Mouse (Mus musculus) thymus, adult 2 months (tissue): ENCODE data around the gene Lrch1. TPM values are rescaled to one million over a fixed set of nuclear protein-coding genes. Genes with fewer than 3 reads are reported as not detected.

Experiments
- DNase-seq: peaks from one replicate; pipeline ENCODE4 v3.0.0; 2021
- H3K27ac ChIP-seq: fragments of 200-500 bp; 2 replicates; pipeline ENCODE4 v1.5.1; 2012; ENCODE audit warnings: low read length, control low read depth; ENCODE audit not compliant: control insufficient read depth, insufficient read depth
- H3K27me3 ChIP-seq: fragments of 200-500 bp; 2 replicates; pipeline ENCODE4 v1.6.1; 2012; ENCODE audit warnings: mild to moderate bottlenecking, low read length, moderate library complexity, mixed read lengths; ENCODE audit not compliant: control insufficient read depth, insufficient read depth
- H3K36me3 ChIP-seq: fragments of 200-500 bp; 2 replicates; pipeline ENCODE4 v1.6.1; 2012; ENCODE audit warnings: mild to moderate bottlenecking, low read length, moderate library complexity; ENCODE audit not compliant: control insufficient read depth, insufficient read depth
- H3K4me1 ChIP-seq: fragments of 200-500 bp; replicated peaks from 2 replicates; pipeline ENCODE4 v1.6.1; 2012; ENCODE audit warnings: low read length; ENCODE audit not compliant: control insufficient read depth, insufficient read depth
- H3K4me3 ChIP-seq: fragments of 200-500 bp; 2 replicates; pipeline ENCODE4 v1.5.1; 2012; ENCODE audit warnings: mild to moderate bottlenecking, low read length, control low read depth, moderate library complexity; ENCODE audit not compliant: control insufficient read depth, insufficient read depth
- CTCF ChIP-seq: fragments of 200-500 bp; IDR thresholded peaks from 2 replicates; pipeline ENCODE4 v1.5.1; 2012; ENCODE audit warnings: mild to moderate bottlenecking, control low read depth, low read length, moderate library complexity, borderline replicate concordance; ENCODE audit not compliant: control insufficient read depth, poor library complexity, insufficient read depth; ENCODE audit errors: extremely low read depth
- POLR2A ChIP-seq: fragments of 200-500 bp; IDR thresholded peaks from 2 replicates; pipeline ENCODE4 v1.6.1; 2012; ENCODE audit warnings: mild to moderate bottlenecking, low read length, control low read depth, moderate library complexity; ENCODE audit not compliant: control insufficient read depth, poor library complexity, insufficient read depth; ENCODE audit errors: extremely low read depth
- WGBS: fragments of 180-500 bp; shearing (Covaris S2); methylation state at CpG from one replicate; pipeline ENCODE4 v1.1.7; 2018; 5-methylcytosine and 5-hydroxymethylcytosine counted together
- polyA plus RNA-seq: library from polyadenylated mRNA; depleted of rRNA; stranded (reverse); fragments of >200 nt; gene quantifications from 2 replicates; pipeline ENCODE4 v1.2.3, GENCODE M21; 2012

Lrch1 gene
- polyA plus RNA-seq, 1 experiment: 27.5 TPM

GRCm38 (mm10) chr14:74925951-74926517, 21.6 kb downstream of the Lrch1 start:
- WGBS: 94% methylated on average over 9 of the region's 9 CpGs
- Histone ChIP-seq H3K4me1 (peaks cover 27% of the 10 kb centered on the region), H3K4me3 (no peak overlapping the region), H3K27ac (no peak overlapping the region), H3K36me3 (no peaks in the 10 kb centered on the region), H3K27me3 (no peaks in the 10 kb centered on the region)
- no peak for DNase-seq
- TF ChIP-seq CTCF: no peak
- no peak for TF ChIP-seq POLR2A

- no peak overlapping the region for H3K4me3 ChIP-seq
- no peak overlapping the region for H3K27ac ChIP-seq
- 71% methylated on average over 3 of the region's 3 CpGs for whole genome bisulfite sequencing
- DNase-seq: no peak
- TF ChIP-seq CTCF: no peak
- TF ChIP-seq POLR2A: no peak
- peaks cover 31% of the 10 kb centered on the region for H3K4me1 ChIP-seq
- no peaks in the 10 kb centered on the region for H3K36me3 ChIP-seq
- no peaks in the 10 kb centered on the region for H3K27me3 ChIP-seq
Observed at GRCm38 (mm10) chr14:74924521-74924920, 23.2 kb downstream of the Lrch1 start.

GRCm38 (mm10) chr14:74924031-74924430, 23.6 kb downstream of the Lrch1 start:
- no peak for DNase-seq
- Histone ChIP-seq H3K4me3 (no peak overlapping the region), H3K4me1 (peaks cover 30% of the 10 kb centered on the region), H3K27me3 (no peaks in the 10 kb centered on the region), H3K36me3 (no peaks in the 10 kb centered on the region), H3K27ac (no peak overlapping the region)
- TF ChIP-seq POLR2A (no peak), CTCF (no peak)
- 97% methylated on average over 2 of the region's 2 CpGs for WGBS

GRCm38 (mm10) chr14:74922039-74922736, 25.5 kb downstream of the Lrch1 start:
- H3K4me1 ChIP-seq: peaks cover 42% of the 10 kb centered on the region
- no peaks in the 10 kb centered on the region for H3K36me3 ChIP-seq
- DNase-seq: peak; percentile 78
- H3K4me3 ChIP-seq: peak overlapping the region; percentile 4
- TF ChIP-seq POLR2A: no peak
- no peak for TF ChIP-seq CTCF
- H3K27ac ChIP-seq: no peak overlapping the region; the same call in 1 of the 2 replicates
- H3K27me3 ChIP-seq: no peaks in the 10 kb centered on the region
- 13% methylated on average over 12 of the region's 12 CpGs for WGBS

- Histone ChIP-seq H3K4me3 (no peak overlapping the region), H3K36me3 (no peaks in the 10 kb centered on the region), H3K27ac (peak overlapping the region; percentile 33; the same call in 1 of the 2 replicates), H3K27me3 (no peaks in the 10 kb centered on the region), H3K4me1 (peaks cover 42% of the 10 kb centered on the region)
- TF ChIP-seq CTCF: no peak
- TF ChIP-seq POLR2A: no peak
- WGBS: 88% methylated on average over 9 of the region's 9 CpGs
- no peak for DNase-seq
Observed at GRCm38 (mm10) chr14:74921471-74921870, 26.2 kb downstream of the Lrch1 start.

GRCm38 (mm10) chr14:74919132-74919531, 28.5 kb downstream of the Lrch1 start:
- no peak overlapping the region for H3K27ac ChIP-seq
- no peaks in the 10 kb centered on the region for H3K27me3 ChIP-seq

More at GRCm38 (mm10) chr14:74919132-74919531, 28.5 kb downstream of the Lrch1 start:
- no peaks in the 10 kb centered on the region for H3K36me3 ChIP-seq
- 61% methylated on average over 7 of the region's 7 CpGs for WGBS
- peaks cover 43% of the 10 kb centered on the region for H3K4me1 ChIP-seq
- no peak overlapping the region for H3K4me3 ChIP-seq
- TF ChIP-seq POLR2A (no peak), CTCF (no peak)
- DNase-seq: no peak
